Mouse (Mus musculus): Measurements from ENCODE around the gene Agpat4. TPM values are rescaled to one million over a fixed set of nuclear protein-coding genes. Genes with fewer than 3 reads are reported as not detected.

Agpat4 gene
- polyA plus RNA-seq, 1 experiment, result 50.1 TPM

DNA sequence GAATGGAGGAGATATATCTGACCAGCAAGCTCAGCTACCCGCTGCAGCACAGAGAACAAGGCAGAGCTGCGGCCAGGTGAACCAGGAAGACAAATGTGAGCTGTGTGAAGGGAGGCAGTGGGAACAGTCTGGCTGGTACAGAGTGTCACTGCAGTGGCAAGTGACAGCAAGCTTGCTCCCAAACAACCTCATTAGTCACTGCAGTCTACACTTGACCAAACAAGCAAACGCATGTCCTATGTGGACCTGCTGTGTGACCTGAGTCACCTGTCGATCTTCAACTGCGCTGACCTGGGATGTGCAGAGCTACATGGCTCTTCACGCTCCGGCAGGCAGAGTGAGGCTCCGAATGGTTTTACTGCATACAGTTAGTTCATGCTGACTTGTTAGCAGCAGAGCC lies 144.3 kb downstream of the Agpat4 start:
- TF ChIP-seq CTCF (IDR thresholded peaks at IDR 0.05; ENCODE audit: borderline replicate concordance, insufficient read depth, low read depth, low read length), result no peak
- Histone ChIP-seq H3K27ac (ENCODE audit: insufficient read depth, low read length) (no peak overlapping the region), H3K4me3 (replicated peaks; ENCODE audit: insufficient read depth, low read depth, low read length) (no peak overlapping the region), H3K4me1 (ENCODE audit: control insufficient read depth, insufficient read depth, low read length) (peaks cover 26% of the 10 kb centered on the region), H3K27me3 (ENCODE audit: control insufficient read depth, insufficient read depth, low read length) (no peaks in the 10 kb centered on the region)
- 91% methylated on average over 8 of the region's 8 CpGs for WGBS
- no peak for DNase-seq

DNA sequence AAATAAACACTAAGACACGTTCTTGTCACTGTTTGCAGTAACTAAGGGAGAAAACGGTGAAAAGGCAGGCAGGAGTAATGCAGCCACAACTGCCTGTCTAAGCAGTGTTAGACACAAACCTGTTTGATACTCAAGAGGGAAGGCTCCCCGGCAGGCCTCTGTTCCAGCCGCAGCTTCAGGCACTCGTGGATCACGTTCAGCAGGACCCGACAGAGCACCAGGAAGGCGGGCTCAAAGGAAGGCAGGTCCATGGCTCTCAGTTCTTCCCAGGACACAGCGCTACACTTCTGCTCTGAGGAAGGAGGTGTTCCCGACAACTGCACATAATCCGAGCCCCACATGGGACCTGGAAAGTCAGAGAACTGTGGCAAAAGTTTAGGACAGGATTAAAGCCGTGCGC lies 145.3 kb downstream of the Agpat4 start:
- H3K27me3 ChIP-seq (ENCODE audit: control insufficient read depth, insufficient read depth, low read length), result no peaks in the 10 kb centered on the region
- 83% methylated on average over 13 of the region's 13 CpGs for WGBS
- DNase-seq, result no peak
- no peak overlapping the region for H3K4me3 ChIP-seq (replicated peaks; ENCODE audit: insufficient read depth, low read depth, low read length)
- no peak for TF ChIP-seq POLR2A (IDR thresholded peaks at IDR 0.05; ENCODE audit: borderline replicate concordance, insufficient read depth, low read length)
- no peak for TF ChIP-seq CTCF (IDR thresholded peaks at IDR 0.05; ENCODE audit: borderline replicate concordance, insufficient read depth, low read depth, low read length)
- no peak overlapping the region for H3K27ac ChIP-seq (ENCODE audit: insufficient read depth, low read length)
- H3K4me1 ChIP-seq (ENCODE audit: control insufficient read depth, insufficient read depth, low read length), result peaks cover 29% of the 10 kb centered on the region

DNA sequence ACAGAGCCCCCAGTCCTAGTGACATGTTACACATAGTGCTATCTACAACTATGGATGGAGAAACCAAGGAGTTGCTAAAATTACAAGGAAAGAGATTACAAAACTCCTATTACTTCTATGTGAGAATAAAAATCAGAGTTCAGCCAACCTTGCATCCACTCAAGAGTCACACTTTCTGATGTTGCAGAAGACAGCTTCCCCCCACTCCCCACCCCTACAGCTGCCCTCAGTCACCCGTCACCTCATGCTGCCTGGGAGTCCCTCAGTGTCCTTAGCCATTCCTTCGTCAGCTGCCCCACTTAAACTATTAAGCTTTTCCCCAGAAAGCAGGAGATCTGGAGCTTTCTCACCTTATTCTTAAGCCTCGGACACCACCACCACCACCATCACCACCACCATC lies 145.8 kb downstream of the Agpat4 start:
- TF ChIP-seq CTCF (IDR thresholded peaks at IDR 0.05; ENCODE audit: borderline replicate concordance, insufficient read depth, low read depth, low read length), result no peak
- no peak for TF ChIP-seq POLR2A (IDR thresholded peaks at IDR 0.05; ENCODE audit: borderline replicate concordance, insufficient read depth, low read length)
- WGBS, result 86% methylated on average over 3 of the region's 3 CpGs
- no peaks in the 10 kb centered on the region for H3K27me3 ChIP-seq (ENCODE audit: control insufficient read depth, insufficient read depth, low read length)
- DNase-seq, result no peak
- H3K4me1 ChIP-seq (ENCODE audit: control insufficient read depth, insufficient read depth, low read length), result peaks cover 29% of the 10 kb centered on the region
- H3K4me3 ChIP-seq (replicated peaks; ENCODE audit: insufficient read depth, low read depth, low read length), result no peak overlapping the region
- no peak overlapping the region for H3K27ac ChIP-seq (ENCODE audit: insufficient read depth, low read length)

DNA sequence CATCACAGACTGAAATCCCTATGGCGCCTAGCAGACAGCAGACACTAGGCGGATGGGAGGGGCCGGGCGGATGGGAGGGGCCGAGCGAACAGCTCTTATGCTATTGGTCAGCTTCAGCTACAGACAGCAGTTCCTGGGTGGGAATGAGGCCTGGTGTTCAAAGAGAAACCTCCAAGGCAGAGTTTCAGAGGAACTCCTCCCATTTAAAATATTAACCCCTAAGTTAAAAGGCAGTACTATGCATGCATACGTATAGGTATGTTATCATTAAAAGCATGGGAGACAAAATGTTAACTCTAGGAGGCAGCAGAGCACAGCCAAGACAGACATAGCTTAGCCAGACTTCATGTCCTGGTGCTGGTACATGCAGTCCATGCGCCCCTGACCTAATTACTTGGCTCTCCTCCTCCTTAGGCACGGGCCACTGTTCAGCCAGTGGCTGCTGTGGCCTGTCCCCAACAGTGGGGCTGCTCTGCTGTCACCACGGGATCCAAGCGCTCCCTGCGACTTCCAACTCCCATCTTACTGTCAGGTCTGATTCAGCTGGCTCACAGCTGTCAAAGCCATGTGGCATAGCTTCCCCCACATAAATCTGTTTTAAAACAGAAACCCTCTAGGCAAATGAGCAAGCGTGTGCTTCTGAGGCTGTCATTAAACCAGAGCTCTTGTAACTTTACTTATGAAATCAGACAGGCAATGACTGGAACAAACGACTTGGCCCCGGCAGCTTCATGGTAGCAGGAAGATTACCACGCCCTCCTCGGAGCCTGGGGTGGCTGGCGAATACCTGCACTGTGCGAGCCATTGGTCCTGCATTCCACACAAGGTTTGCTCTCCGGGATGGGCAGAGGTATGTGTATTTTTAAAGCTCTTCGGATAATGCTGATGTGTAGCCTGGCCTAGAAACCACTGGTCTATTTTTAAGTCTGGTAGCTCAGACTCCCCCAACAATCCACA lies 147.7 kb downstream of the Agpat4 start:
- no peak overlapping the region for H3K27ac ChIP-seq (ENCODE audit: insufficient read depth, low read length)
- 45% methylated on average over 21 of the region's 21 CpGs for WGBS
- TF ChIP-seq CTCF (IDR thresholded peaks at IDR 0.05; ENCODE audit: borderline replicate concordance, insufficient read depth, low read depth, low read length) (peak; percentile 50; the same call in 1 of the 2 replicates), POLR2A (IDR thresholded peaks at IDR 0.05; ENCODE audit: borderline replicate concordance, insufficient read depth, low read length) (no peak)
- no peaks in the 10 kb centered on the region for H3K27me3 ChIP-seq (ENCODE audit: control insufficient read depth, insufficient read depth, low read length)
- DNase-seq, result peak in 1 of 2 experiments; percentile 39
- H3K4me1 ChIP-seq (ENCODE audit: control insufficient read depth, insufficient read depth, low read length), result peaks cover 26% of the 10 kb centered on the region
- no peak overlapping the region for H3K4me3 ChIP-seq (replicated peaks; ENCODE audit: insufficient read depth, low read depth, low read length)

DNA sequence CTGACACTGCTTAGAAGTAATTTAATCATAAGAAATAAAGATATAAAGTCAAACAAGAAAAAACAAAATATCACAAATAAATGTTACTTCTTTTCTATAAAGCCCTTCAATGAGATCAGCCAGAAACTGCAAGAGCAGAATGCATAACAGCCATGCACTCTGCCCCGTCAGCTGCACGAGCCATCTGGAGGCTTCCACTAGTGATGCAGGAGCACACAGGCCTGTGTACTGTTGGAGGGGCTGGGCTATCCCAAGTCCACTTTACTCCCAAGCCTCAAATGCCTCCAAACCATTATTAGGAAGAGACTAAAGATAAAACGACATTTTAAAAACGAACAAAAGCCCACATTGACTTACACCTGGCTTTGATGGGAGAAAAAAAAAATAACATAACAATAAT lies 149.6 kb downstream of the Agpat4 start:
- Histone ChIP-seq H3K4me1 (ENCODE audit: control insufficient read depth, insufficient read depth, low read length) (peaks cover 15% of the 10 kb centered on the region; the same call in 1 of the 2 replicates), H3K4me3 (replicated peaks; ENCODE audit: insufficient read depth, low read depth, low read length) (no peak overlapping the region), H3K27me3 (ENCODE audit: control insufficient read depth, insufficient read depth, low read length) (no peaks in the 10 kb centered on the region), H3K27ac (ENCODE audit: insufficient read depth, low read length) (no peak overlapping the region)
- WGBS, result 77% methylated on average over 4 of the region's 4 CpGs
- no peak for DNase-seq
- TF ChIP-seq POLR2A (IDR thresholded peaks at IDR 0.05; ENCODE audit: borderline replicate concordance, insufficient read depth, low read length), result no peak
- no peak for TF ChIP-seq CTCF (IDR thresholded peaks at IDR 0.05; ENCODE audit: borderline replicate concordance, insufficient read depth, low read depth, low read length)

DNA sequence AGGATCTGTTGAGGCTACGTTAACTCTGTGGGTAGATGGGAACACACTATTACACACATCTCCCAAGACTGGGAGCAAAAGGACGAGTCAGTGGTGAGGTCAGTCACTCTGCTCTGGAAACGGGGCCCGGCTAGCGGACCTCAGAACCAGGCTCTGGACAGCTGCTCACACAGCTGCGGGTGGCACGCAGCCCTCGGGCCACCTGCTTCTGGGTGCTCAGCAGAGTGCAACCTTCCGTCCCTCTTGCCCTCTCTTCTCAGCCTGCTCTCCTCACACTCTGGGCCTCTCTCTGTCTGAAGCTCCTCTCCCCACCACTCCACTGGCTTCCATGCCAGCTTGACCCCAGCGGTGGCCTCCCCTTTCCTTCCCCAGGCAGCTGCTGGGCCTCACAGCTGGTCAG lies 150.0 kb downstream of the Agpat4 start:
- Histone ChIP-seq H3K4me3 (replicated peaks; ENCODE audit: insufficient read depth, low read depth, low read length) (no peak overlapping the region), H3K4me1 (ENCODE audit: control insufficient read depth, insufficient read depth, low read length) (peaks cover 15% of the 10 kb centered on the region; the same call in 1 of the 2 replicates), H3K27me3 (ENCODE audit: control insufficient read depth, insufficient read depth, low read length) (no peaks in the 10 kb centered on the region), H3K27ac (ENCODE audit: insufficient read depth, low read length) (no peak overlapping the region)
- TF ChIP-seq POLR2A (IDR thresholded peaks at IDR 0.05; ENCODE audit: borderline replicate concordance, insufficient read depth, low read length) (no peak), CTCF (IDR thresholded peaks at IDR 0.05; ENCODE audit: borderline replicate concordance, insufficient read depth, low read depth, low read length) (no peak)
- DNase-seq, result no peak
- 58% methylated on average over 10 of the region's 10 CpGs for WGBS

Other genes with a start within 250 kb of the Agpat4 start
- gene Map3k4, start 200.1 kb downstream of the Agpat4 start, polyA plus RNA-seq (2012; rRNA removed), result 32.2 and 33.4 TPM in 2 replicates

Data from cerebellum, adult 2 months (tissue).